Mouse (Mus musculus) heart, embryonic 12.5 days (tissue): ENCODE results near the gene Chst8. TPM values are rescaled to one million over a fixed set of nuclear protein-coding genes. Genes with fewer than 3 reads are reported as not detected.

Source experiments
- ATAC-seq: fragments of 200-750 bp; cut with Nextera tagmentation; 2 replicates; pipeline ENCODE4 v1.8.0; 2017; ENCODE audit warnings: moderate TSS enrichment, moderate library complexity; ENCODE audit not compliant: insufficient number of reproducible peaks, low FRiP score
- H3K27ac ChIP-seq: fragments of 300-500 bp; sonication (generic); 2 replicates; pipeline ENCODE4 v1.5.1; 2016; ENCODE audit warnings: mild to moderate bottlenecking, moderate library complexity; ENCODE audit not compliant: poor library complexity, severe bottlenecking
- H3K27me3 ChIP-seq: fragments of 300-500 bp; sonication (generic); replicated peaks from 2 replicates; pipeline ENCODE4 v1.6.1; 2016; ENCODE audit warnings: mild to moderate bottlenecking, moderate library complexity
- H3K36me3 ChIP-seq: fragments of 300-500 bp; sonication (generic); 2 replicates; pipeline ENCODE4 v1.6.1; 2016; ENCODE audit warnings: mild to moderate bottlenecking, moderate library complexity
- H3K4me1 ChIP-seq: fragments of 300-500 bp; sonication (generic); replicated peaks from 2 replicates; pipeline ENCODE4 v1.6.1; 2016; ENCODE audit warnings: mild to moderate bottlenecking
- H3K4me2 ChIP-seq: fragments of 300-500 bp; sonication (generic); 2 replicates; pipeline ENCODE4 v1.6.1; 2016; ENCODE audit warnings: mild to moderate bottlenecking, moderate library complexity
- H3K4me3 ChIP-seq: fragments of 300-500 bp; sonication (generic); 2 replicates; pipeline ENCODE4 v1.5.1; 2016; ENCODE audit warnings: mild to moderate bottlenecking
- H3K9ac ChIP-seq: fragments of 300-500 bp; sonication (generic); 2 replicates; pipeline ENCODE4 v1.6.1; 2016; ENCODE audit warnings: mild to moderate bottlenecking, moderate library complexity
- H3K9me3 ChIP-seq: fragments of 300-500 bp; sonication (generic); replicated peaks from 2 replicates; pipeline ENCODE4 v1.6.1; 2016; ENCODE audit warnings: mild to moderate bottlenecking, moderate library complexity
- WGBS: fragments of 180-500 bp; shearing (Covaris S2); methylation state at CpG from one replicate; pipeline ENCODE4 v1.1.7; 2016; 5-methylcytosine and 5-hydroxymethylcytosine counted together
- polyA plus RNA-seq: library from polyadenylated mRNA; unstranded; fragments of >200 nt; fragmentation: Nextera tagmentation; extraction: Ambion mirVana; gene quantifications from 2 replicates; pipeline ENCODE4 v1.2.1, GENCODE M21; 2016

The Chst8 gene
- polyA plus RNA-seq, 1 experiment from 2014 or later = 1.4 TPM

- no peak; the same call in 1 of the 2 replicates for ATAC-seq
- Histone ChIP-seq H3K4me2 (no peak overlapping the region), H3K36me3 (no peaks in the 10 kb centered on the region), H3K27me3 (no peaks in the 10 kb centered on the region), H3K9ac (no peak overlapping the region), H3K9me3 (no peaks in the 10 kb centered on the region; the same call in 1 of the 2 replicates), H3K4me3 (no peak overlapping the region), H3K27ac (no peak overlapping the region), H3K4me1 (peaks cover 14% of the 10 kb centered on the region)
- WGBS = 75% methylated on average over 12 of the region's 12 CpGs
These were observed 36.9 kb downstream of the Chst8 start for GRCm38 (mm10) chr7:34775659-34776058.

- no peaks in the 10 kb centered on the region for H3K36me3 ChIP-seq
- H3K4me2 ChIP-seq = no peak overlapping the region
- 58% methylated on average over 4 of the region's 4 CpGs for WGBS
- H3K4me1 ChIP-seq = peaks cover 14% of the 10 kb centered on the region
- no peaks in the 10 kb centered on the region for H3K27me3 ChIP-seq
- H3K9ac ChIP-seq = no peak overlapping the region
- no peak for ATAC-seq
- no peaks in the 10 kb centered on the region for H3K9me3 ChIP-seq
- H3K4me3 ChIP-seq = no peak overlapping the region
- H3K27ac ChIP-seq = no peak overlapping the region
These were observed 37.6 kb downstream of the Chst8 start for GRCm38 (mm10) chr7:34774947-34775346.

GRCm38 (mm10) chr7:34774020-34774419 lies 38.5 kb downstream of the Chst8 start:
- H3K4me1 ChIP-seq = peaks cover 20% of the 10 kb centered on the region
- H3K9me3 ChIP-seq = no peaks in the 10 kb centered on the region
- H3K36me3 ChIP-seq = no peaks in the 10 kb centered on the region
- 19% methylated on average over 13 of the region's 13 CpGs for WGBS
- H3K27me3 ChIP-seq = no peaks in the 10 kb centered on the region
- H3K4me3 ChIP-seq = no peak overlapping the region
- ATAC-seq = no peak
- no peak overlapping the region for H3K27ac ChIP-seq
- H3K9ac ChIP-seq = no peak overlapping the region; the same call in 1 of the 2 replicates
- peak overlapping the region; percentile 47 for H3K4me2 ChIP-seq

- Histone ChIP-seq H3K9ac (no peak overlapping the region), H3K9me3 (no peaks in the 10 kb centered on the region), H3K4me3 (no peak overlapping the region), H3K4me1 (peaks cover 20% of the 10 kb centered on the region), H3K27ac (no peak overlapping the region), H3K4me2 (no peak overlapping the region), H3K27me3 (no peaks in the 10 kb centered on the region), H3K36me3 (no peaks in the 10 kb centered on the region)
- ATAC-seq = no peak
- WGBS = 73% methylated on average over 5 of the region's 5 CpGs
These were observed 39.2 kb downstream of the Chst8 start for GRCm38 (mm10) chr7:34773309-34773708.

- peak; percentile 22; the same call in 1 of the 2 replicates for ATAC-seq
- Histone ChIP-seq H3K4me3 (no peak overlapping the region), H3K4me1 (peaks cover 12% of the 10 kb centered on the region; the same call in 1 of the 2 replicates), H3K9me3 (no peaks in the 10 kb centered on the region), H3K27ac (no peak overlapping the region), H3K4me2 (no peak overlapping the region), H3K9ac (no peak overlapping the region), H3K27me3 (no peaks in the 10 kb centered on the region), H3K36me3 (no peaks in the 10 kb centered on the region)
- WGBS = 39% methylated on average over 8 of the region's 8 CpGs
These were observed 43.0 kb downstream of the Chst8 start for GRCm38 (mm10) chr7:34769531-34769930.

GRCm38 (mm10) chr7:34764250-34765148 lies 48.0 kb downstream of the Chst8 start:
- Histone ChIP-seq H3K4me1 (0 out of 2 replicates have a peak, but pooled peaks cover 5% of the 10 kb centered on the region), H3K27ac (no peak overlapping the region), H3K36me3 (no peaks in the 10 kb centered on the region), H3K9me3 (no peaks in the 10 kb centered on the region), H3K4me2 (no peak overlapping the region), H3K4me3 (no peak overlapping the region), H3K27me3 (no peaks in the 10 kb centered on the region), H3K9ac (no peak overlapping the region)
- no peak for ATAC-seq
- 72% methylated on average over 18 of the region's 18 CpGs for WGBS

- Histone ChIP-seq H3K36me3 (no peaks in the 10 kb centered on the region), H3K9ac (no peak overlapping the region), H3K27me3 (no peaks in the 10 kb centered on the region), H3K4me1 (no peaks in the 10 kb centered on the region), H3K4me3 (no peak overlapping the region), H3K27ac (no peak overlapping the region), H3K4me2 (no peak overlapping the region), H3K9me3 (peaks cover 2% of the 10 kb centered on the region; the same call in 1 of the 2 replicates)
- no peak for ATAC-seq
- WGBS = 58% methylated on average over 7 of the region's 7 CpGs
These were observed 53.1 kb downstream of the Chst8 start for GRCm38 (mm10) chr7:34759378-34759822.

GRCm38 (mm10) chr7:34758721-34759120 lies 53.8 kb downstream of the Chst8 start:
- H3K9me3 ChIP-seq = peaks cover 2% of the 10 kb centered on the region; the same call in 1 of the 2 replicates
- H3K4me3 ChIP-seq = no peak overlapping the region
- ATAC-seq = no peak
- H3K4me1 ChIP-seq = no peaks in the 10 kb centered on the region
- no peaks in the 10 kb centered on the region for H3K27me3 ChIP-seq
- H3K9ac ChIP-seq = no peak overlapping the region
- no peaks in the 10 kb centered on the region for H3K36me3 ChIP-seq
- no peak overlapping the region for H3K27ac ChIP-seq
- H3K4me2 ChIP-seq = no peak overlapping the region
- WGBS = 55% methylated on average over 3 of the region's 3 CpGs

- WGBS = 67% methylated on average over 4 of the region's 4 CpGs
- H3K9ac ChIP-seq = no peak overlapping the region
- H3K4me1 ChIP-seq = 0 out of 2 replicates have a peak, but pooled peaks cover under 1% of the 10 kb centered on the region
- H3K4me2 ChIP-seq = no peak overlapping the region
- no peak for ATAC-seq
- H3K36me3 ChIP-seq = no peaks in the 10 kb centered on the region
- H3K9me3 ChIP-seq = peaks cover 2% of the 10 kb centered on the region; the same call in 1 of the 2 replicates
- no peak overlapping the region for H3K27ac ChIP-seq
- no peak overlapping the region for H3K4me3 ChIP-seq
- H3K27me3 ChIP-seq = no peaks in the 10 kb centered on the region
These were observed 55.0 kb downstream of the Chst8 start for GRCm38 (mm10) chr7:34757513-34757912.

- Histone ChIP-seq H3K27me3 (0 out of 2 replicates have a peak, but pooled peaks cover 5% of the 10 kb centered on the region), H3K4me2 (no peak overlapping the region), H3K9me3 (peaks cover 9% of the 10 kb centered on the region), H3K9ac (no peak overlapping the region), H3K4me1 (peaks cover 9% of the 10 kb centered on the region; the same call in 1 of the 2 replicates), H3K4me3 (no peak overlapping the region), H3K27ac (no peak overlapping the region), H3K36me3 (no peaks in the 10 kb centered on the region)
- WGBS = 63% methylated on average over 32 of the region's 32 CpGs
- ATAC-seq = no peak
These were observed 59.2 kb downstream of the Chst8 start for GRCm38 (mm10) chr7:34753140-34753886.
